Mouse (Mus musculus) liver, embryonic 14.5 days (tissue): ENCODE data around the gene Mipol1.

ENCODE experiments used
- CTCF ChIP-seq: IDR thresholded peaks from 2 replicates; pipeline ENCODE4 v1.5.1; 2016; ENCODE audit warnings: antibody characterized with exemption, low read depth, control low read depth
- EP300 ChIP-seq: IDR thresholded peaks from 2 replicates; pipeline ENCODE4 v1.6.1; 2016; ENCODE audit warnings: antibody characterized with exemption, low read depth

- TF ChIP-seq CTCF (no peak), EP300 (no peak)
These were observed 219.1 kb downstream of the Mipol1 start for GRCm38 (mm10) chr12:57449299-57449698.
